Mouse (Mus musculus): ENCODE data around the gene Wwox.

GRCm38 (mm10) chr8:114977746-114978145, 538.3 kb downstream of the Wwox start:
- TF ChIP-seq CTCF (IDR thresholded peaks at IDR 0.05; ENCODE audit: low read depth), result no peak
- no peak for TF ChIP-seq EP300 (IDR thresholded peaks at IDR 0.05; ENCODE audit: low read depth)

Data from liver, embryonic 14.5 days (tissue).